Mouse (Mus musculus) testis, adult 2 months (tissue): Measurements from ENCODE around the gene Ucn3.

Experiments
- CTCF ChIP-seq: fragments of 200-500 bp; IDR thresholded peaks from 2 replicates; pipeline ENCODE4 v1.5.1; 2012; ENCODE audit warnings: low read depth, mild to moderate bottlenecking, inconsistent platforms, low read length, moderate library complexity; ENCODE audit not compliant: control insufficient read depth, insufficient read depth, insufficient replicate concordance
- POLR2A ChIP-seq: fragments of 200-500 bp; IDR thresholded peaks from 2 replicates; pipeline ENCODE4 v1.6.1; 2012; ENCODE audit warnings: low read depth, mild to moderate bottlenecking, inconsistent platforms, low read length, moderate library complexity; ENCODE audit not compliant: control insufficient read depth

DNA sequence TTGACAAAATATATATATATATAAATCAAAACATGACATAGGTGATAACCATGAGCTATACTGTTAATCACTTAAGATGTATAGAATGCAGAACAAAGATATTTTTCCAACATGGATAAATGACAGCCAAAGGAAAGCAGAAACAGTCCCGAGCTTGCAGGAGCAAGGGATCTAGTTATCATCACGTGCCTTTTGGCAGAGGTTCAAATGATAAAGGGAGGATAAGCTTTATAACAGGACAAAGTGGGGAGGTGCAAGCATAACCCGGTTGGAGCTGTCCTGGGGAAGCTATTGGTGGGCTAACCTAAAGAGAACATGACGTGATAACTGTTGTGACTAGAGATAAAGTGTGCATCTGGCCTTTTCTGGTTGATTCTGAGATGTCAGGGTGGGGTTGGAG is 31.6 kb downstream of the Ucn3 start:
- TF ChIP-seq CTCF (no peak), POLR2A (no peak)
